Mouse (Mus musculus) liver, embryonic 14.5 days (tissue): Measurements from ENCODE around the gene Cotl1. TPM values are rescaled to one million over a fixed set of nuclear protein-coding genes. Genes with fewer than 3 reads are reported as not detected.
"Not testable (repeated sequence)": the region's sequence is repeated elsewhere in the genome, so short reads cannot be mapped to it uniquely, and the experiment has no call there.

Source experiments
- ATAC-seq: fragments of 200-750 bp; cut with Nextera tagmentation; 2 replicates; pipeline ENCODE4 v1.8.0; 2017; ENCODE audit warnings: moderate number of reproducible peaks, mild to moderate bottlenecking, moderate library complexity; ENCODE audit not compliant: insufficient read depth
- DNase-seq, 3 experiments: peaks; one replicate each; pipeline ENCODE4 v3.0.0-alpha.2; 2012 to 2013; ENCODE audit warnings: low read depth in 3 of 3, low spot score in 3 of 3
- H3K27ac ChIP-seq: fragments of 300-500 bp; sonication (generic); 2 replicates; pipeline ENCODE4 v1.5.1; 2014; ENCODE audit warnings: moderate library complexity, mild to moderate bottlenecking, control low read depth, inconsistent platforms
- H3K27me3 ChIP-seq: fragments of 300-500 bp; sonication (generic); 2 replicates; pipeline ENCODE4 v1.6.1; 2014; ENCODE audit warnings: mild to moderate bottlenecking, low read length, moderate library complexity; ENCODE audit not compliant: control insufficient read depth, insufficient read depth
- H3K36me3 ChIP-seq: fragments of 300-500 bp; sonication (generic); replicated peaks from 2 replicates; pipeline ENCODE4 v1.6.1; 2014; ENCODE audit warnings: low read depth; ENCODE audit not compliant: control insufficient read depth, insufficient read depth
- H3K4me1 ChIP-seq, 2 experiments: fragments of 200-500 bp in 1 of 2; fragments of 300-500 bp in 1 of 2; sonication (generic) in 1 of 2; replicated peaks; 2 replicates each; pipeline ENCODE4 v1.6.1; 2012 to 2014; ENCODE audit warnings: antibody characterized with exemption in 1 of 2, inconsistent platforms in 1 of 2, low read length in 1 of 2; ENCODE audit not compliant: control insufficient read depth in 2 of 2, insufficient read depth in 2 of 2
- H3K4me2 ChIP-seq: fragments of 300-500 bp; sonication (generic); 2 replicates; pipeline ENCODE4 v1.6.1; 2014; ENCODE audit warnings: low read depth, mild to moderate bottlenecking, control low read depth, moderate library complexity
- H3K4me3 ChIP-seq, 2 experiments: fragments of 200-500 bp in 1 of 2; fragments of 300-500 bp in 1 of 2; sonication (generic) in 1 of 2; 2 replicates each; pipeline ENCODE4 v1.5.1; 2012 to 2014; ENCODE audit warnings: low read depth in 2 of 2, low read length in 2 of 2, mild to moderate bottlenecking in 2 of 2, control low read depth in 1 of 2, inconsistent platforms in 1 of 2, moderate library complexity in 1 of 2; ENCODE audit not compliant: insufficient read depth in 1 of 2
- H3K9ac ChIP-seq: fragments of 300-500 bp; sonication (generic); replicated peaks from 2 replicates; pipeline ENCODE4 v1.6.1; 2014; ENCODE audit warnings: mild to moderate bottlenecking, control low read depth, moderate library complexity
- H3K9me3 ChIP-seq: fragments of 300-500 bp; sonication (generic); 2 replicates; pipeline ENCODE4 v1.6.1; 2016; ENCODE audit warnings: low read length, mixed read lengths; ENCODE audit not compliant: control insufficient read depth
- CTCF ChIP-seq: IDR thresholded peaks from 2 replicates; pipeline ENCODE4 v1.5.1; 2016; ENCODE audit warnings: antibody characterized with exemption, low read depth, control low read depth
- EP300 ChIP-seq: IDR thresholded peaks from 2 replicates; pipeline ENCODE4 v1.6.1; 2016; ENCODE audit warnings: antibody characterized with exemption, low read depth
- WGBS: fragments of 180-500 bp; shearing (Covaris S2); extraction: QIAGEN DNeasy Blood & Tissue Kit; methylation state at CpG from one replicate; pipeline ENCODE4 v1.1.7; 2014; ENCODE audit not compliant: insufficient replicate concordance; 5-methylcytosine and 5-hydroxymethylcytosine counted together
- polyA plus RNA-seq, 2 experiments: library from polyadenylated mRNA; depleted of rRNA in 1 of 2; stranded (reverse) in 1 of 2; unstranded in 1 of 2; fragments of >200 nt; fragmentation: Nextera tagmentation in 1 of 2; extraction: Ambion mirVana in 1 of 2; gene quantifications; 2 replicates each; pipeline versions ENCODE4 v1.2.1 to v1.2.3; 2012 to 2014

Cotl1 gene
- polyA plus RNA-seq, 2 experiments, result 59.6 to 77.7 TPM

DNA sequence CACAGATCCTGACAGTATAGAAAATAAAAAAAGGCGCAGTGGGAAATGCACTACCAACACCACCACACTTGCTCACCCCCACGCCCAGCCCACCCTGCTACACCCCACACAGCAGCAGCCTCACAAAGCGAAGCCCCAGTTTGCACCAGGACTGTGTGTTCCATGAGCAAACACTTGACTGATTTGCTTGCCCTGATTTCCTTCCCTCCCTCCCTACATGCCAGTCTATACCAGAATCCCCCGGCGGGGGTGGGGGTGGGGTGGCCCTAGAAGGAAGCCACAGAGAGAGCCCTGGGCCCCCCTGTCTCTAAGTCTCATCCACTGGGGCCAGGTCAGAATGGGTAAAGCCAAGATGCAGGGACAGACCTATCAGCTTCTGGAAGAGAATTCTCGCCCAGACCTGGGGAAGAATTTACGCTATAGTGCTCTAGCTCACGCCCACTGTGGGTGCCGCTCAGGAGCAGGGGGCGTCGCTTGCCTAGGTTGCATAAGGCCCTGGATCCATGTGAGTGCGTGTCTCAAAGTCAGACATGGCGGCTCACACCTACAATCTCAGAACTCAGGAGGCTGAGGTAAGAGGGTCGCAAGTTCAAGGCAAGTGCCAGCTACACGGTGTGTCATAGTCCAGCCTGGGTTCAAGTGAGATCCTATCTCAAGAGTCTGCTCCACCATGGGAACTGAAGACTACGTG, 7.0 kb upstream of the Cotl1 start:
- Histone ChIP-seq H3K36me3 (no peaks in the 10 kb centered on the region), H3K4me1 (no peaks in the 10 kb centered on the region; a peak in 1 of 4 replicates), H3K9ac (no peak overlapping the region), H3K27me3 (peaks cover 2% of the 10 kb centered on the region; the same call in 1 of the 2 replicates), H3K9me3 (0 out of 2 replicates have a peak, but pooled peaks cover 3% of the 10 kb centered on the region), H3K27ac (no peak overlapping the region), H3K4me2 (no peak overlapping the region), H3K4me3 (no peak overlapping the region)
- 57% methylated on average over 16 of the region's 16 CpGs for WGBS
- ATAC-seq (no peak), DNase-seq (no peak)
- no peak for TF ChIP-seq CTCF

DNA sequence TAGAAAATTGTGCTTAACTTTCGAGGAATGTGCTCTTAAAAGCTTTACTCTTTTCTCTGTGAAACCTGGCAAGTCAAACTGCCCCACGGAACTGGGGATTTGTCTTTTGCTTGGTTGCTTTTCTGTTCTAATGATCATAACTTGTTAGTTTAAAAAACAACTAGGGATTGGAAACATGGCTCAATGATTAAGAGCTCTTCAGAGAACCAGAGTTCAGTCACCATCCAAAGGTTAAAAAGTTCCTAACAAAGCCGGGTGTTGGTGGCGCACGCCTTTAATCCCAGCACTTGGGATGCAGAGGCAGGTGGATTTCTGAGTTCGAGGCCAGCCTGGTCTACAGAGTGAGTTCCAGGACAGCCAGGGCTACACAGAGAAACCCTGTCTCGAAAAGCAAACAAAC, 5.4 kb upstream of the Cotl1 start:
- not testable (repeated sequence) for H3K4me1 ChIP-seq, H3K4me3 ChIP-seq, DNase-seq, H3K9ac ChIP-seq, H3K27me3 ChIP-seq, H3K9me3 ChIP-seq, H3K27ac ChIP-seq, H3K36me3 ChIP-seq, ATAC-seq, H3K4me2 ChIP-seq
- WGBS, result 61% methylated on average over 7 of the region's 7 CpGs

DNA sequence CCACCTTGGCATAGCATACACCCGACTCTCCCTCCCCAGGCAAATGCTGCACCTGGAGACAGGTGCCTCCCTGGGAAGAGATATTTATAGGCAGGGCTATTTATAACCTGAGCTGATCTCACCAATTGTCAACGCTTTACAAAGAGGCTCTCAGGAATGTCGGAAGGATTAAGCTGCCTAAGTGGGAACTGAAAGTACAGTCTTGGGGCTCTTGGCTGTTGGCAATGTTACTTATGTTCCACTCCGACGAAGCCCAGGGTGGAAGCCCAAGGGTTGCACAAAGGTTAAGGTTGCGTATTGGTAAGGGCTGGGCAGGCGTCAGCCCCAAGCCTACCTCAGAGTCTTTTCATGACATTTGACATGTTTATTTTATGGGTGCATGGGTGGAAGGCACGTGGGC, 4.2 kb upstream of the Cotl1 start:
- no peak for ATAC-seq
- peaks cover 2 to 9% of the 10 kb centered on the region in 2 experiments for H3K4me1 ChIP-seq
- H3K9me3 ChIP-seq, result 0 out of 2 replicates have a peak, but pooled peaks cover 3% of the 10 kb centered on the region
- no peak for DNase-seq
- H3K4me3 ChIP-seq, result no peak overlapping the region
- peaks cover 5% of the 10 kb centered on the region; the same call in 1 of the 2 replicates for H3K27me3 ChIP-seq
- no peak for TF ChIP-seq EP300
- TF ChIP-seq CTCF, result no peak
- H3K4me2 ChIP-seq, result no peak overlapping the region
- no peak overlapping the region for H3K9ac ChIP-seq
- H3K36me3 ChIP-seq, result no peaks in the 10 kb centered on the region
- no peak overlapping the region for H3K27ac ChIP-seq
- 46% methylated on average over 8 of the region's 8 CpGs for WGBS

DNA sequence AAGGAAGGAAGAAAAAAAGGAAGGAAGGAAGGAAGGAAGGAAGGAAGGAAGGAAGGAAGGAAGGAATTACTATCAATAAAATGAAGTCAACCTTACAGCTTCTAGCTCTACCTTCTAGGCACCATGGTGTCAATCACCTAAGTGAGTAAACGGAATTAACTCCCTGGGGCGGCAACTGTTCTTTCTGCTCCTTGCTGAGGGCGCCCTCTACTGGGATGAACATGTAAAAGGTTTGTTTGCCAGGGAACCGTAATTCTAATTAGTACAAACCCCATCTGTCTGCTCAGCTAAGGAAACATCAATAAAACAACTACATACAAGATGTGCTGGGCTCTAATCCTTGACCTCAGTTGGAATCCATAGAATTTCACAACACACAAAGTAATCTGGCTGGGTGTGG, 3.1 kb upstream of the Cotl1 start:
- peaks cover 2 to 13% of the 10 kb centered on the region in 2 experiments for H3K4me1 ChIP-seq

DNA sequence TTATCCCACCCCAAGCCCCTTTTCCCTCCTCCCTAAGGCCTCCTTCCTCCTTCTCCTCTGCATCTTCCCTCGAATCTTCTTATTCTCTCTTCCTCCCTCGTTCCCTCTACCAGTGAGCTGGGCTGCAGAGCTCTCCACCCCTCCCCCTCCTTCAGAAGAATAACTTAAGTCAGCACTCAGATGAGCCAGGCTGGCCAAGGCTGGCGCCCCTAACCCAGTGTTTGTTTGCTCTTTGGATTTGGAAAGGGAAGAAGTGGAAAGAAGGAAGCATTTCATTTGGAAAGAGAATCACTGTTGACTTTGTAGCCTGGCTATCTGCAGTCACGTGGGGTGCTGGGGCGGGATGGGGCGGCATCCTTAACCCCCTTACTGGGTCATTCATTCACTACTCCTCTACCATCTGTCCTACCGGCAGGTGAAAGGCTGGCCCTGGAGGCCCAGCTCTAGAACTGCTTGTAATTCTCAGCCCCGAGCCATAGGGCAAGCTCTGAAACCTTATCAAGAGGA, 614 bp upstream of the Cotl1 start:
- Histone ChIP-seq H3K4me3 (peak overlapping the region; percentile 59 to 64), H3K9me3 (no peaks in the 10 kb centered on the region), H3K4me2 (peak overlapping the region; percentile 86), H3K27ac (no peak overlapping the region), H3K9ac (no peak overlapping the region), H3K36me3 (no peaks in the 10 kb centered on the region), H3K27me3 (peaks cover 9% of the 10 kb centered on the region; the same call in 1 of the 2 replicates), H3K4me1 (peaks cover 2 to 16% of the 10 kb centered on the region in 2 experiments)
- no peak for TF ChIP-seq CTCF
- no peak for TF ChIP-seq EP300
- ATAC-seq (peak; percentile 20), DNase-seq (no peak)
- WGBS, result 16% methylated on average over 8 of the region's 8 CpGs

More for the DNA sequence above, 3.1 kb upstream of the Cotl1 start:
- H3K27me3 ChIP-seq, result peaks cover 7% of the 10 kb centered on the region; the same call in 1 of the 2 replicates
- H3K9me3 ChIP-seq, result no peaks in the 10 kb centered on the region
- no peak overlapping the region for H3K4me3 ChIP-seq
- H3K4me2 ChIP-seq, result no peak overlapping the region
- peak; percentile 55 to 64 (median 56) for DNase-seq
- H3K27ac ChIP-seq, result no peak overlapping the region
- WGBS, result under 1% methylated on average over 4 of the region's 4 CpGs
- ATAC-seq, result no peak
- no peak overlapping the region for H3K9ac ChIP-seq
- H3K36me3 ChIP-seq, result no peaks in the 10 kb centered on the region
- peak; percentile 83 for TF ChIP-seq CTCF
- no peak for TF ChIP-seq EP300
